Mouse (Mus musculus): ENCODE data around the gene Col25a1. TPM values are rescaled to one million over a fixed set of nuclear protein-coding genes. Genes with fewer than 3 reads are reported as not detected.

The Col25a1 gene
- polyA plus RNA-seq, 2 experiments = 14.2 to 15.3 TPM

DNA sequence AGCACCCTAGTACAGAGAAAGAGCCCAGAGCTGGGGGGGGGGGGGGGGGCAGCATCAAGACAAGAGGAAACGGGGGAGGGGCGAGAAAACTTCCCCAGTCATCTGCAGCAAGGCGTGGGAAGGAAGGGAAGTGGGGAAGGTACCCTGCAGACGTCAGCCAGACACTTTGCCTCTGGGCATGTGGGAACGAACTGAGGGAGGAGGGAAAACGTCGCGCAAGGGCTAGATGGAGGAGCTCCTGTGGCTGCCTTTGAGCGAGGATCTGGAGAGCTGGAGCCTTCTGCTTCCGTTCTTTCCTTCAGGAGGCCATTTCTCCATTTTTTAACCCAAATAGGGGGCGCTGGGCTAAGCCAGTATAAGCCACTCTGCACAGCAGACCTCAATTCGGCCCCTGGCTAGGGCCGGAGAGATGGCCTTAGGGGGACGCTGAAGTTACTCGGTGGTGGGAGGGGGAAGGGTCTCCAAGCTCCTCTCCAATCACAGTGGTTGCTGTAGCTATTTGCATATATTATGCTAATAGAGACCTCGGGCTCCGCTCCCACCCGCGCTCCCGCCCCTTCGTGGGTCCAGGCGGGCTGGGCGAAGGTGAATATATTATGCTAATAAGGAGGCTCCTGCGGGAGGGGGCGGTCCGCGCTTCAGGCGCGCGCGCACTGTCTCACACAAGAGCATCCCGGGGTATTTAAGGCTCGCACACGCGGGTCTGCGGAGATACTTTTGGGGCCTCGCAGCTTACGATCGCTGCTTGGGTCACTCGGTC, 49.1 kb downstream of the Col25a1 start:
- H3K27ac ChIP-seq (replicated peaks; ENCODE audit: low read depth, low read length) = peak overlapping the region; percentile 83
- H3K4me1 ChIP-seq (ENCODE audit: control insufficient read depth, insufficient read depth, low read length) = peaks cover 15% of the 10 kb centered on the region
- ATAC-seq (ENCODE audit: low FRiP score, low read depth) (peak; percentile 95), DNase-seq (ENCODE audit: low spot score) (peak; percentile 88)
- H3K36me3 ChIP-seq (ENCODE audit: control insufficient read depth, insufficient read depth, low read length) = no peaks in the 10 kb centered on the region
- peak; percentile 55; the same call in 1 of the 2 replicates for TF ChIP-seq POLR2A (IDR thresholded peaks at IDR 0.05; ENCODE audit: borderline replicate concordance, extremely low read depth, insufficient read depth, insufficient read length)
- WGBS = under 1% methylated on average over 36 of the region's 40 CpGs
- peak overlapping the region; percentile 94 for H3K4me2 ChIP-seq (replicated peaks; ENCODE audit: low read depth, low read length, severe bottlenecking)
- no peaks in the 10 kb centered on the region for H3K9me3 ChIP-seq (ENCODE audit: control insufficient read depth, low read length)
- H3K27me3 ChIP-seq (ENCODE audit: control insufficient read depth, insufficient read depth, low read length) = no peaks in the 10 kb centered on the region
- peak overlapping the region; percentile 63 for H3K9ac ChIP-seq (ENCODE audit: low read depth, low read length, severe bottlenecking)
- peak overlapping the region; percentile 60 for H3K4me3 ChIP-seq (replicated peaks; ENCODE audit: low read length)

DNA sequence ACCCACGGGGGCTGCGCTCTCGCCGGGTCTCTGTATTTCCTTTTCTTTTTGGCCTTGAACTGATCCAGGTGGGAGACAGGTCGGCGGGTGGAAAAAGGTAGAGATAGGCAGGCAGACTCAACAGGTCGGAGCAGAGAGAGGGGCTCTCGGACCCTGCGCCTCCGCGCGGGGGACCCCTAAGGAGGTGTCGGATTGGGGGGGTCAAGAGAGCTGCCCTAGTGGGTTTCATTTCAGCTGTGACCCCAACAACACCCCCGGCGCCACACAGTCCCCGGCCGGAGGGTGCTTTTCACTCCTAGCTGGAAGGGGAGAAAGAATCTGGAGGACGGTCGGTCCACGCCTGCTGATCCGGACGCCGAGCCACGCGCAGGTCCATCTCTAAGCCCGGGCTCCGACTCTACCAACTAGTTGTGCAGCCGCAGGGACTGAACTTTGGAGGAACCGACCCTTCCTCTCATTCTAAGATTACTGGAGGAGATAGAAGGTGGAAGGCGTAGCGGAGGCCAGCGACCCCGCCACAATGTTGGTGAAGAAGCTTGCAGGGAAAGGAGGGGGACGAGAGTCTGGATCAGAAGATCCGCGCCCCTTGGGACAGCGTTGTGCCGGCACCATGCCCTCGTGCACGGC, 49.8 kb downstream of the Col25a1 start:
- H3K27ac ChIP-seq (replicated peaks; ENCODE audit: low read depth, low read length) = no peak overlapping the region; the same call in 1 of the 2 replicates
- under 1% methylated on average over 38 of the region's 40 CpGs for WGBS

GRCm38 (mm10) chr3:130181591-130181980, 50.3 kb downstream of the Col25a1 start:
- H3K36me3 ChIP-seq (ENCODE audit: control insufficient read depth, insufficient read depth, low read length) = no peaks in the 10 kb centered on the region
- H3K9me3 ChIP-seq (ENCODE audit: control insufficient read depth, low read length) = no peaks in the 10 kb centered on the region
- H3K4me3 ChIP-seq (replicated peaks; ENCODE audit: low read length) = peak overlapping the region; percentile 60
- 9% methylated on average over 8 of the region's 8 CpGs for WGBS
- peak overlapping the region; percentile 63 for H3K9ac ChIP-seq (ENCODE audit: low read depth, low read length, severe bottlenecking)
- peak overlapping the region; percentile 94 for H3K4me2 ChIP-seq (replicated peaks; ENCODE audit: low read depth, low read length, severe bottlenecking)
- H3K27ac ChIP-seq (replicated peaks; ENCODE audit: low read depth, low read length) = no peak overlapping the region
- H3K4me1 ChIP-seq (ENCODE audit: control insufficient read depth, insufficient read depth, low read length) = peaks cover 15% of the 10 kb centered on the region
- H3K27me3 ChIP-seq (ENCODE audit: control insufficient read depth, insufficient read depth, low read length) = no peaks in the 10 kb centered on the region
- ATAC-seq (ENCODE audit: low FRiP score, low read depth) = no peak
- TF ChIP-seq POLR2A (IDR thresholded peaks at IDR 0.05; ENCODE audit: borderline replicate concordance, extremely low read depth, insufficient read depth, insufficient read length) = no peak
- DNase-seq (ENCODE audit: low spot score) = no peak

More for the DNA sequence above, 49.8 kb downstream of the Col25a1 start:
- peak overlapping the region; percentile 94 for H3K4me2 ChIP-seq (replicated peaks; ENCODE audit: low read depth, low read length, severe bottlenecking)
- no peak for DNase-seq (ENCODE audit: low spot score)
- no peak for TF ChIP-seq POLR2A (IDR thresholded peaks at IDR 0.05; ENCODE audit: borderline replicate concordance, extremely low read depth, insufficient read depth, insufficient read length)
- peaks cover 15% of the 10 kb centered on the region for H3K4me1 ChIP-seq (ENCODE audit: control insufficient read depth, insufficient read depth, low read length)
- no peaks in the 10 kb centered on the region for H3K36me3 ChIP-seq (ENCODE audit: control insufficient read depth, insufficient read depth, low read length)
- H3K4me3 ChIP-seq (replicated peaks; ENCODE audit: low read length) = peak overlapping the region; percentile 60
- no peaks in the 10 kb centered on the region for H3K9me3 ChIP-seq (ENCODE audit: control insufficient read depth, low read length)
- peak; percentile 1; the same call in 1 of the 2 replicates for ATAC-seq (ENCODE audit: low FRiP score, low read depth)
- no peaks in the 10 kb centered on the region for H3K27me3 ChIP-seq (ENCODE audit: control insufficient read depth, insufficient read depth, low read length)
- H3K9ac ChIP-seq (ENCODE audit: low read depth, low read length, severe bottlenecking) = peak overlapping the region; percentile 63

DNA sequence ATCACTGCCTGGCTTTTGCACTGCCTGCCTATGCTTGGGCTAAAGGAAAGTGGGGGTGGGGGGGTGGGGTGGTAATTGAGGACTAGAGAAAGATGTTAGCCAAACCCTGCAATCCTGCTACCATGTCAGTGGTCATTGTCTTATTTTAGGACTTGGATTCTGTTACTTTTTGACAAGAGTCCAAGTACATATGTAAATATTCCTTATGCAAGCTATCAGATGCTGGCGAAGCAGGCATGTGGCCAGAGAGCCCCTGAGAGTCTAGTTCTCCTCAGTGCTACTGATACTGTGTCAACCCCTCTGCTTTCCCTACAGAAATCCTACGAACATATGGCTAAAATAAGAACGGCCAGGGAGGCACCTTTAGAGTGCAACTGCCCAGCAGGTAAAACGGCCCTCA, 51.1 kb downstream of the Col25a1 start:
- DNase-seq (ENCODE audit: low spot score) = no peak
- no peak overlapping the region for H3K9ac ChIP-seq (ENCODE audit: low read depth, low read length, severe bottlenecking)
- WGBS = 38% methylated on average over 4 of the region's 4 CpGs

GRCm38 (mm10) chr3:130185111-130185510, 53.8 kb downstream of the Col25a1 start:
- Histone ChIP-seq H3K4me3 (replicated peaks; ENCODE audit: low read length) (no peak overlapping the region), H3K36me3 (ENCODE audit: control insufficient read depth, insufficient read depth, low read length) (no peaks in the 10 kb centered on the region), H3K27ac (replicated peaks; ENCODE audit: low read depth, low read length) (no peak overlapping the region), H3K4me2 (replicated peaks; ENCODE audit: low read depth, low read length, severe bottlenecking) (no peak overlapping the region), H3K4me1 (ENCODE audit: control insufficient read depth, insufficient read depth, low read length) (peaks cover 10% of the 10 kb centered on the region), H3K27me3 (ENCODE audit: control insufficient read depth, insufficient read depth, low read length) (no peaks in the 10 kb centered on the region), H3K9ac (ENCODE audit: low read depth, low read length, severe bottlenecking) (no peak overlapping the region), H3K9me3 (ENCODE audit: control insufficient read depth, low read length) (no peaks in the 10 kb centered on the region)
- no peak for TF ChIP-seq POLR2A (IDR thresholded peaks at IDR 0.05; ENCODE audit: borderline replicate concordance, extremely low read depth, insufficient read depth, insufficient read length)
- no peak for DNase-seq (ENCODE audit: low spot score)
- 50% methylated on average over 3 of the region's 3 CpGs for WGBS
- no peak for ATAC-seq (ENCODE audit: low FRiP score, low read depth)

More for the DNA sequence above, 51.1 kb downstream of the Col25a1 start:
- no peak for TF ChIP-seq POLR2A (IDR thresholded peaks at IDR 0.05; ENCODE audit: borderline replicate concordance, extremely low read depth, insufficient read depth, insufficient read length)
- H3K27ac ChIP-seq (replicated peaks; ENCODE audit: low read depth, low read length) = no peak overlapping the region
- no peaks in the 10 kb centered on the region for H3K36me3 ChIP-seq (ENCODE audit: control insufficient read depth, insufficient read depth, low read length)
- no peaks in the 10 kb centered on the region for H3K9me3 ChIP-seq (ENCODE audit: control insufficient read depth, low read length)
- H3K4me2 ChIP-seq (replicated peaks; ENCODE audit: low read depth, low read length, severe bottlenecking) = peak overlapping the region; percentile 94
- H3K27me3 ChIP-seq (ENCODE audit: control insufficient read depth, insufficient read depth, low read length) = no peaks in the 10 kb centered on the region
- peaks cover 15% of the 10 kb centered on the region for H3K4me1 ChIP-seq (ENCODE audit: control insufficient read depth, insufficient read depth, low read length)
- peak overlapping the region; percentile 60 for H3K4me3 ChIP-seq (replicated peaks; ENCODE audit: low read length)
- no peak for ATAC-seq (ENCODE audit: low FRiP score, low read depth)
